Mouse (Mus musculus): ENCODE measurements around the gene Unc5cl.

GRCm38 (mm10) chr17:48564931-48565330 is 110.2 kb downstream of the Unc5cl start:
- TF ChIP-seq CTCF (conservative IDR thresholded peaks at IDR 0.05; ENCODE audit: low read length) = no peak
- no peak for TF ChIP-seq NANOG (IDR thresholded peaks at IDR 0.05; ENCODE audit: borderline replicate concordance, low read length)
